Mouse (Mus musculus) forebrain, embryonic 11.5 days (tissue): ENCODE measurements around the gene Cdkl5. TPM values are rescaled to one million over a fixed set of nuclear protein-coding genes. Genes with fewer than 3 reads are reported as not detected.

ENCODE experiments used
- ATAC-seq: fragments of 200-750 bp; cut with Nextera tagmentation; replicated peaks from 2 replicates; pipeline ENCODE4 v1.8.0; 2017; ENCODE audit warnings: moderate TSS enrichment; ENCODE audit not compliant: low FRiP score
- DNase-seq: peaks from one replicate; pipeline ENCODE4 v3.0.0-alpha.2; 2017; ENCODE audit warnings: low spot score
- H3K27ac ChIP-seq: fragments of 300-500 bp; sonication (generic); 2 replicates; pipeline ENCODE4 v1.5.1; 2014; ENCODE audit warnings: low read depth, low read length
- H3K27me3 ChIP-seq: fragments of 300-500 bp; sonication (generic); 2 replicates; pipeline ENCODE4 v1.6.1; 2014; ENCODE audit warnings: mild to moderate bottlenecking, low read length, mixed read lengths; ENCODE audit not compliant: control insufficient read depth, insufficient read depth
- H3K36me3 ChIP-seq: fragments of 300-500 bp; sonication (generic); 2 replicates; pipeline ENCODE4 v1.6.1; 2014; ENCODE audit warnings: mild to moderate bottlenecking, low read length, moderate library complexity, mixed read lengths; ENCODE audit not compliant: control insufficient read depth, insufficient read depth
- H3K4me1 ChIP-seq: fragments of 300-500 bp; sonication (generic); replicated peaks from 2 replicates; pipeline ENCODE4 v1.6.1; 2014; ENCODE audit warnings: low read length, mixed read lengths; ENCODE audit not compliant: control insufficient read depth, insufficient read depth
- H3K4me2 ChIP-seq: fragments of 300-500 bp; sonication (generic); 2 replicates; pipeline ENCODE4 v1.6.1; 2014; ENCODE audit warnings: low read depth, mild to moderate bottlenecking, low read length, moderate library complexity, mixed read lengths; ENCODE audit not compliant: severe bottlenecking
- H3K4me3 ChIP-seq: fragments of 300-500 bp; sonication (generic); 2 replicates; pipeline ENCODE4 v1.5.1; 2014; ENCODE audit warnings: low read depth, low read length
- H3K9ac ChIP-seq: fragments of 300-500 bp; sonication (generic); 2 replicates; pipeline ENCODE4 v1.6.1; 2014; ENCODE audit warnings: low read length
- H3K9me3 ChIP-seq: fragments of 300-500 bp; sonication (generic); 2 replicates; pipeline ENCODE4 v1.6.1; 2016; ENCODE audit warnings: low read length, mixed read lengths; ENCODE audit not compliant: control insufficient read depth
- WGBS: fragments of 180-500 bp; shearing (Covaris S2); extraction: QIAGEN DNeasy Blood & Tissue Kit; methylation state at CpG from one replicate; pipeline ENCODE4 v1.1.7; 2014; 5-methylcytosine and 5-hydroxymethylcytosine counted together
- polyA plus RNA-seq: library from polyadenylated mRNA; unstranded; fragments of >200 nt; fragmentation: Nextera tagmentation; extraction: Ambion mirVana; gene quantifications from 2 replicates; pipeline ENCODE4 v1.2.1, GENCODE M21; 2014

Gene Cdkl5
- polyA plus RNA-seq, 1 experiment from 2014 or later = 4.7 TPM

GRCm38 (mm10) chrX:160944722-160945121 lies 49.8 kb downstream of the Cdkl5 start:
- H3K9me3 ChIP-seq = no peaks in the 10 kb centered on the region
- no peak overlapping the region for H3K27ac ChIP-seq
- no peak for DNase-seq
- no peak overlapping the region for H3K4me2 ChIP-seq
- no peak overlapping the region for H3K9ac ChIP-seq
- no peaks in the 10 kb centered on the region for H3K36me3 ChIP-seq
- H3K27me3 ChIP-seq = peaks cover 8% of the 10 kb centered on the region
- no peak overlapping the region for H3K4me3 ChIP-seq
- 99% methylated on average over 4 of the region's 4 CpGs for WGBS
- no peak for ATAC-seq
- H3K4me1 ChIP-seq = no peaks in the 10 kb centered on the region

- WGBS = 52% methylated on average over 1 of the region's 1 CpGs
- H3K27me3 ChIP-seq = peaks cover 4% of the 10 kb centered on the region; the same call in 1 of the 2 replicates
- no peak overlapping the region for H3K27ac ChIP-seq
- H3K4me2 ChIP-seq = no peak overlapping the region
- no peak for DNase-seq
- H3K9ac ChIP-seq = no peak overlapping the region
- H3K36me3 ChIP-seq = no peaks in the 10 kb centered on the region
- no peak for ATAC-seq
- no peaks in the 10 kb centered on the region for H3K9me3 ChIP-seq
- H3K4me1 ChIP-seq = no peaks in the 10 kb centered on the region
- H3K4me3 ChIP-seq = no peak overlapping the region
These were observed 59.0 kb downstream of the Cdkl5 start for GRCm38 (mm10) chrX:160935541-160935940.

- Histone ChIP-seq H3K4me3 (no peak overlapping the region), H3K9ac (no peak overlapping the region), H3K27ac (no peak overlapping the region), H3K36me3 (no peaks in the 10 kb centered on the region), H3K9me3 (no peaks in the 10 kb centered on the region), H3K4me2 (no peak overlapping the region), H3K27me3 (0 out of 2 replicates have a peak, but pooled peaks cover 2% of the 10 kb centered on the region), H3K4me1 (no peaks in the 10 kb centered on the region)
- ATAC-seq (no peak), DNase-seq (no peak)
These were observed 63.8 kb downstream of the Cdkl5 start for GRCm38 (mm10) chrX:160930656-160931055.

GRCm38 (mm10) chrX:160928870-160929269 lies 65.6 kb downstream of the Cdkl5 start:
- Histone ChIP-seq H3K36me3 (no peaks in the 10 kb centered on the region), H3K9ac (no peak overlapping the region), H3K9me3 (no peaks in the 10 kb centered on the region), H3K4me3 (no peak overlapping the region), H3K4me1 (no peaks in the 10 kb centered on the region), H3K27me3 (no peaks in the 10 kb centered on the region), H3K27ac (no peak overlapping the region), H3K4me2 (no peak overlapping the region)
- 81% methylated on average over 1 of the region's 1 CpGs for WGBS
- DNase-seq (no peak), ATAC-seq (no peak)

- Histone ChIP-seq H3K9ac (no peak overlapping the region), H3K4me2 (no peak overlapping the region), H3K36me3 (no peaks in the 10 kb centered on the region), H3K4me3 (no peak overlapping the region), H3K27me3 (peaks cover 2% of the 10 kb centered on the region; the same call in 1 of the 2 replicates), H3K9me3 (no peaks in the 10 kb centered on the region), H3K4me1 (no peaks in the 10 kb centered on the region), H3K27ac (no peak overlapping the region)
- ATAC-seq (no peak), DNase-seq (no peak)
- 83% methylated on average over 3 of the region's 3 CpGs for WGBS
These were observed 75.4 kb downstream of the Cdkl5 start for GRCm38 (mm10) chrX:160919022-160919637.

GRCm38 (mm10) chrX:160906952-160907351 lies 87.6 kb downstream of the Cdkl5 start, which contains the start of gene Gja6:
Gene Gja6, minus strand, starts transcription at chrX:160907052.
- no peak for DNase-seq
- no peak for ATAC-seq
- Histone ChIP-seq H3K4me3 (no peak within 1 kb of the TSS), H3K9me3 (no peaks in the 10 kb centered on the region), H3K9ac (no peak within 1 kb of the TSS), H3K4me2 (no peak within 1 kb of the TSS), H3K27ac (no peak within 1 kb of the TSS), H3K27me3 (peaks cover 8% of the 10 kb centered on the region), H3K36me3 (no peaks in the 10 kb centered on the region), H3K4me1 (no peaks in the 10 kb centered on the region)
- WGBS = 80% methylated on average over 4 of the region's 4 CpGs

- no peak for ATAC-seq
- H3K4me1 ChIP-seq = no peaks in the 10 kb centered on the region
- H3K27me3 ChIP-seq = peaks cover 10% of the 10 kb centered on the region
- H3K9ac ChIP-seq = no peak overlapping the region
- H3K36me3 ChIP-seq = no peaks in the 10 kb centered on the region
- WGBS = 83% methylated on average over 4 of the region's 4 CpGs
- no peak overlapping the region for H3K4me2 ChIP-seq
- no peak for DNase-seq
- no peak overlapping the region for H3K27ac ChIP-seq
- H3K4me3 ChIP-seq = no peak overlapping the region
- no peaks in the 10 kb centered on the region for H3K9me3 ChIP-seq
These were observed 88.0 kb downstream of the Cdkl5 start for GRCm38 (mm10) chrX:160906477-160906876.

- Histone ChIP-seq H3K4me2 (no peak overlapping the region), H3K27me3 (peaks cover 10% of the 10 kb centered on the region), H3K4me1 (no peaks in the 10 kb centered on the region), H3K27ac (no peak overlapping the region), H3K9me3 (no peaks in the 10 kb centered on the region), H3K9ac (no peak overlapping the region), H3K36me3 (no peaks in the 10 kb centered on the region), H3K4me3 (no peak overlapping the region)
- DNase-seq (no peak), ATAC-seq (no peak)
- WGBS = 79% methylated on average over 4 of the region's 4 CpGs
These were observed 88.6 kb downstream of the Cdkl5 start for GRCm38 (mm10) chrX:160905913-160906312.

GRCm38 (mm10) chrX:160905041-160905678 lies 89.3 kb downstream of the Cdkl5 start:
- Histone ChIP-seq H3K4me1 (no peaks in the 10 kb centered on the region), H3K27ac (no peak overlapping the region), H3K9me3 (no peaks in the 10 kb centered on the region), H3K4me3 (no peak overlapping the region), H3K9ac (no peak overlapping the region), H3K27me3 (peaks cover 9% of the 10 kb centered on the region), H3K4me2 (no peak overlapping the region), H3K36me3 (no peaks in the 10 kb centered on the region)
- DNase-seq = no peak
- WGBS = 72% methylated on average over 2 of the region's 2 CpGs
- no peak for ATAC-seq
